Mouse (Mus musculus) cerebellum, adult 2 months (tissue): ENCODE results near the gene Olfr118.

Source experiments
- CTCF ChIP-seq: fragments of 200-500 bp; IDR thresholded peaks from 2 replicates; pipeline ENCODE4 v1.5.1; 2011; ENCODE audit warnings: low read depth, mild to moderate bottlenecking, control low read depth, low read length, moderate library complexity, borderline replicate concordance; ENCODE audit not compliant: insufficient read depth
- POLR2A ChIP-seq: fragments of 200-500 bp; IDR thresholded peaks from 2 replicates; pipeline ENCODE4 v1.6.1; 2011; ENCODE audit warnings: low read length, control low read depth, borderline replicate concordance; ENCODE audit not compliant: insufficient read depth

GRCm38 (mm10) chr17:37627009-37627408 is 39.8 kb upstream of the Olfr118 start, which contains the start of the genes Olfr115 and Olfr116:
- TF ChIP-seq POLR2A (no peak), CTCF (no peak)
